Mouse (Mus musculus) hindbrain, embryonic 14.5 days (tissue): ENCODE data around the gene Slc25a5. TPM values are rescaled to one million over a fixed set of nuclear protein-coding genes. Genes with fewer than 3 reads are reported as not detected.

ENCODE experiments used
- ATAC-seq: fragments of 200-750 bp; cut with Nextera tagmentation; 2 replicates; pipeline ENCODE4 v1.8.0; 2017; ENCODE audit warnings: moderate number of reproducible peaks, mild to moderate bottlenecking, moderate TSS enrichment, moderate library complexity; ENCODE audit not compliant: low FRiP score
- DNase-seq: peaks from one replicate; pipeline ENCODE4 v3.0.0-alpha.2; 2015; ENCODE audit warnings: low spot score
- H3K27ac ChIP-seq: fragments of 300-500 bp; sonication (generic); 2 replicates; pipeline ENCODE4 v1.5.1; 2014; ENCODE audit warnings: mild to moderate bottlenecking, moderate library complexity
- H3K27me3 ChIP-seq: fragments of 300-500 bp; sonication (generic); 2 replicates; pipeline ENCODE4 v1.6.1; 2014; ENCODE audit warnings: mild to moderate bottlenecking, low read length, mixed read lengths; ENCODE audit not compliant: control insufficient read depth, insufficient read depth
- H3K36me3 ChIP-seq: fragments of 300-500 bp; sonication (generic); replicated peaks from 2 replicates; pipeline ENCODE4 v1.6.1; 2014; ENCODE audit not compliant: control insufficient read depth, insufficient read depth
- H3K4me1 ChIP-seq: fragments of 300-500 bp; sonication (generic); replicated peaks from 2 replicates; pipeline ENCODE4 v1.6.1; 2014; ENCODE audit warnings: antibody characterized with exemption, low read length, mixed read lengths; ENCODE audit not compliant: control insufficient read depth, insufficient read depth
- H3K4me2 ChIP-seq: fragments of 300-500 bp; sonication (generic); replicated peaks from 2 replicates; pipeline ENCODE4 v1.6.1; 2014; ENCODE audit warnings: mild to moderate bottlenecking, moderate library complexity
- H3K4me3 ChIP-seq: fragments of 300-500 bp; sonication (generic); replicated peaks from 2 replicates; pipeline ENCODE4 v1.5.1; 2014; ENCODE audit warnings: mild to moderate bottlenecking, low read length
- H3K9ac ChIP-seq: fragments of 300-500 bp; sonication (generic); 2 replicates; pipeline ENCODE4 v1.6.1; 2014
- H3K9me3 ChIP-seq: fragments of 300-500 bp; sonication (generic); 2 replicates; pipeline ENCODE4 v1.6.1; 2016; ENCODE audit warnings: low read length; ENCODE audit not compliant: control insufficient read depth
- WGBS: fragments of 180-500 bp; shearing (Covaris S2); extraction: QIAGEN DNeasy Blood & Tissue Kit; methylation state at CpG from one replicate; pipeline ENCODE4 v1.1.7; 2014; 5-methylcytosine and 5-hydroxymethylcytosine counted together
- polyA plus RNA-seq: library from polyadenylated mRNA; unstranded; fragments of >200 nt; fragmentation: Nextera tagmentation; extraction: Ambion mirVana; gene quantifications from 2 replicates; pipeline ENCODE4 v1.2.1, GENCODE M21; 2014

Slc25a5 gene
- polyA plus RNA-seq, 1 experiment from 2014 or later: 568 TPM

DNA sequence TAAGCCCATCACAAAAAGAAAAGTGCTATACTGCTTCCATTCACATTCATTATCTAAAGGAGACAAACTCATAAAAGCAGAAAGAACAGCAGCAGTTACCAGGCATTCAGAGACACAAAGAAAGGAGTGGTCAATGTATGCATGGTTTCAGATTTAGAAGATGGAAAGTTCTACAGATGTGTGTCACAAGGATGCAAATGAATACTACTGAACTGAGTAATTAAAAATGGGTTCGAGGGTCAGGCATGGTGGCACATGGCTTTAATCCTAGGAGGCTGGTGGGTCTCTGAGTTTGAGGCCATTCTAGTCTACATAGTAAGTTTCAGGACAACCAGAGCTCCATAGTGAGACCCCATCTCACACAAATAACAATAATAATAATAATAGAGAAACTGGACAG, 51.7 kb downstream of the Slc25a5 start:
- H3K36me3 ChIP-seq: 0 out of 2 replicates have a peak, but pooled peaks cover 6% of the 10 kb centered on the region

More for the DNA sequence above, 51.7 kb downstream of the Slc25a5 start:
- H3K27me3 ChIP-seq: no peaks in the 10 kb centered on the region
- no peak overlapping the region for H3K4me2 ChIP-seq
- DNase-seq (no peak), ATAC-seq (no peak)
- H3K4me3 ChIP-seq: no peak overlapping the region
- no peak overlapping the region for H3K27ac ChIP-seq
- H3K9ac ChIP-seq: no peak overlapping the region
- 79% methylated on average over 1 of the region's 1 CpGs for WGBS
- no peaks in the 10 kb centered on the region for H3K9me3 ChIP-seq
- H3K4me1 ChIP-seq: no peaks in the 10 kb centered on the region

Other genes starting within 250 kb of the Slc25a5 start
- 615 and 669 TPM in 2 replicates for gene Pgrmc1, start 197.4 kb upstream of the Slc25a5 start, polyA plus RNA-seq
- 6.6 and 6.8 TPM in 2 replicates for gene Akap17b, start 150.3 kb upstream of the Slc25a5 start, polyA plus RNA-seq
- 0.42 and 0.96 TPM in 2 replicates for gene Slc25a43, start 52.0 kb upstream of the Slc25a5 start, polyA plus RNA-seq
- gene Ube2a, start 78.2 kb downstream of the Slc25a5 start, polyA plus RNA-seq: 132 and 134 TPM in 2 replicates
- 24.6 and 25.3 TPM in 2 replicates for gene C330007P06Rik, start 78.5 kb downstream of the Slc25a5 start, polyA plus RNA-seq
- 21.4 and 24.6 TPM in 2 replicates for gene Nkrf, start 107.2 kb downstream of the Slc25a5 start, polyA plus RNA-seq
- gene Sept6, start 196.1 kb downstream of the Slc25a5 start, polyA plus RNA-seq: 70.7 and 76.1 TPM in 2 replicates